18 mouse cellular contexts compared by ENCODE assay signal in the genomic region with DNA sequence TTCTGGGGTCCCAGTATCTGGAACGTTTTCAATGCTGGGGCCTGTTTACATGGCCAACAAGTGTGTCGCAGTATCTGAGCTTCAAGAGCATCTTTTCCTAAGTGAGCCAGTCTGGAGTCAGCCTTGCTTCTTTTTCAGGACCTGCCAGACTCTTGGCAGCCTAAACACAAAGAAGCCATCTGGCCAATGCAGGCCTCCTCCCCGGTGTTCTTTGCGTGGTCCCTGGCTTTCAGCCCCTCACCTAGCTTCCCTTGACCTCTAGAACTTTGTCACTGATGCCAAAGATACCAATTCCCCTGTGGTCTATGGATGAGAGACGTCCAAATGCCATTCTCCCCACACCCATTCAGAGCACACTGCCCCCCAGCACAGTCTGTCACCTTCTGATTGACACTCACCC.
DNase-seq lines count a peak whose midpoint lies in the region; ATAC-seq and TF ChIP-seq lines count a peak whose summit lies in the region.
"Had no signal": no experiment of that assay in that cellular context is flagged by ENCODE, and none has a peak within 500 bp of the region (broad histone marks: within the 10 kb centered on the region; RNA-seq: fewer than 3 reads in every experiment).

No protein-coding gene starts in this region.

- WGBS in cerebellum, adult 2 months, result 11% methylated on average over 5 of the region's 5 CpGs

- ATAC-seq in megakaryocyte, adult 5-6 weeks (ENCODE audit: poor library complexity, severe bottlenecking), result no peak
- ATAC-seq: forebrain, embryonic 16.5 days; intestine, postnatal 0 days had no signal

- no peak for TF ChIP-seq POLR2A in cerebellum, adult 2 months (IDR thresholded peaks at IDR 0.05; ENCODE audit: borderline replicate concordance, insufficient read depth, low read length)

- peaks cover 55% of the 10 kb centered on the region for H3K4me1 ChIP-seq in cerebellum, adult 2 months (ENCODE audit: control insufficient read depth, insufficient read depth, low read length)
- H3K4me1 ChIP-seq: embryonic facial prominence, embryonic 12.5 days; heart, embryonic 15.5 days had no signal

- H3K27ac ChIP-seq in cerebellum, adult 2 months (ENCODE audit: insufficient read depth, low read length), result no peak overlapping the region
- H3K27ac ChIP-seq: embryonic facial prominence, embryonic 12.5 days; heart, adult 2 months; heart, embryonic 15.5 days; hindbrain, embryonic 15.5 days had no signal

- H3K27me3 ChIP-seq in cerebellum, adult 2 months (ENCODE audit: control insufficient read depth, insufficient read depth, low read length), result no peaks in the 10 kb centered on the region
- H3K27me3 ChIP-seq: heart, embryonic 15.5 days; hindbrain, embryonic 15.5 days had no signal

- TF ChIP-seq CTCF in cerebellum, adult 2 months (IDR thresholded peaks at IDR 0.05; ENCODE audit: borderline replicate concordance, insufficient read depth, low read depth, low read length), result no peak

- H3K4me3 ChIP-seq in cerebellum, adult 2 months (replicated peaks; ENCODE audit: insufficient read depth, low read depth, low read length), result no peak overlapping the region
- H3K4me3 ChIP-seq: embryonic facial prominence, embryonic 12.5 days; heart, adult 2 months; heart, embryonic 15.5 days; hindbrain, embryonic 15.5 days had no signal

- peak; percentile 69 for DNase-seq in cerebellum, adult 11-12 months
- no peak for DNase-seq in cerebellum, postnatal 4 days (ENCODE audit: low spot score in 2 of 2)
- DNase-seq in brain, adult 2 months (ENCODE audit: low read depth, low spot score), result peak; percentile 73
- peak; percentile 65 to 76 for DNase-seq in cerebellum, adult 2 months
- peak; percentile 48 to 73 for DNase-seq in cerebellum, postnatal 10 days
- DNase-seq in lung, postnatal 25 days (ENCODE audit: low spot score), result no peak
- DNase-seq in adrenal gland, postnatal 14 days, result no peak
- DNase-seq: adrenal gland, postnatal 10 days; gastrocnemius, postnatal 14 days; heart, adult 2 months; heart, postnatal 14 days; kidney, adult 8-10 months had no signal

Comparison
In these comparisons a context has a peak if more than half of its experiments do, and no peak if none do; other contexts are left out.
1. DNase-seq: peak in cerebellum, adult 11-12 months (single experiment), brain, adult 2 months (single experiment), cerebellum, adult 2 months (2 of 2) and cerebellum, postnatal 10 days (2 of 2); none in cerebellum, postnatal 4 days (0 of 2), lung, postnatal 25 days (single experiment) and adrenal gland, postnatal 14 days (single experiment).